Mouse (Mus musculus): ENCODE measurements at regions not wholly inside any gene's neighbourhood (a gene's known extent, or its start where the extent isn't known, plus 50 kb on each side); places are given as distances from the start of the nearest gene placed in this dataset.

DNA sequence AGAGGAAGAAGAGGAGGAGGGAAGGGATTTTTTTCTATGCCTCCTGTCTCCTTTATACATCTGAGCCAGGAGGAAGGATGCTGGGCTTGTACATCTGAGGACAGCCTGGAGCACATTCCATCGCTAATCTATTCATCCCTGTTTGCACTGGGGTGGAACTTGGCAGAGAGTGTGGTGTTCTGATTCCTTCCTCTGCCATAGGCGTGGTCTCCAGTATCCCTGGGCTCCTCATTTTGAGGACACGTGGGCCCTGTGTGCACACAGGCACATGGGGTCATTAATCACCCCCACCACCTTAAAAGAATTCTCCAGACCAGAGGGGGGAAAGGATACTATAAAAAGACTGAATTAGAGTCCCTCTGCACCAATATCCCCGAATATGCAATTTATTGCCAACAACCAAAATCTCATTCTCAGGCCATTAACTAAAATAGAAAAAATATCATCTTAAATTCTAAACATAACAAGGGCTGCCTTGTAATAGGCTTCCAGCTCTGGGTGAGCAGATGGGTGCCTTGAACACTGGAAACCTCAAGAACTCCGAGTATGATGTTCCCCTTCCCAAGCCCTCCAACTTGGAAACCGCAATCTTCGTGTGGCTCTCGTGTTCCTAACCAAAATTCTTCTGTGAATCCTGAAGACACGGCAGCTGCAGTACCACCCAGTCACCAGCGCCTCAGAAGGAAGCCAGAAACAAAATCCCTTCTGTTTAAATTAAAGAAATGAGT is 254.7 kb downstream of the Cxcl12 start:
- DNase-seq: peak; percentile 3

DNA sequence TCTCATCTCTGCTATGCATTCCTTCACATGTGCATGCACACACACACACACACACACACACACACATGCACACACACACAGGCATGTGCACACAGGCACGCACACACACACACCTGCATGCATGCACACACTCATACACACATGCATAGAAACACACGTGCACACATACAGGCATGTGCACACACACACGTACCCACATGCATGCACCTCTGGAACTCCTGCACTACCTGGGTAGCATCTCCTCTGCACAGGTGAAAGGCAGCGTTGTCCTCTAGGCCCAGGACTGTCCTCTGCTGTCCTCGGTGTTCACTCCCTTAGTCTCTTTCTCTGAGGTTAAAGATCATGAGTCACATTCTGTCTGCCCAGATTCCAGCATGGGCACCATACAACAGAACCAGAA is 258.0 kb downstream of the Cxcl12 start:
- DNase-seq: peak; percentile 1

DNA sequence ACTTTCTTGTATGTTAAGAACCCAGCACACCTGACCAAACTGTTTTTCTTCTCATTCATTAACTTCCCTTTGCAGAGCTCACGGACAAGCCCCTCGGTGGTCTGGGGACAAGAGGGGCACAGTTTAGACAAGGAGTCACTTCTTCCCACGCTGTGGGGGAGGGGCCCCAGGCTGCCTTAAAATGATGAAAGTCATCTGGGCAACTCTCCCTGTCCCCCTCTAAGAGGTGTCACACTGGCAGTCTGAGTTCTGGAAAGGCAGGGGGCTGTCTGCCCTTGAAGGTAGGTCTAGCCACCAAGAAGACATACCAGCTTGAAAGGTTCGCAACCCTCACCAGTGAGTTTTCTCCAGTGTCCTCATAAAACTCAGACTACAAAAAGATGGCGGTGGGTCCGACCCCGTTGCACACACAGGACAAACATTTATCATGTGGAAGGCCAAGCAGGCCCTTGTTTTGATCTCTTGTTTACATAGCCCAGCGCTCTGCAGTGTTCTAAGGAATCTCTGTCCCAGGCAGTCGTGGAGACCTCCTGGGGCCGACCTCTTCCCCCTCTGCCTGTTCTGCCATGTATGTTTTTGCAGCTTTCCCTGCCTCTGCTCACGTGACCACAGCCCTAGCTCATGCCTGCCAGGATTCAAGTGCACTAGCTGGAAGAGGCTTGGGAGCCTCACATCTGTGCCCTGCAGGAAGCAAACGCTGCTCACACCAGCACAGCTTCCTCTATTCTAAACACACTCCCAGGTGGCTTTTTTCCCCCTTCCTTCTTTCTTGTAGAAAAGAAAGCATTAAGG is 259.2 kb downstream of the Cxcl12 start:
- no peak for DNase-seq

DNA sequence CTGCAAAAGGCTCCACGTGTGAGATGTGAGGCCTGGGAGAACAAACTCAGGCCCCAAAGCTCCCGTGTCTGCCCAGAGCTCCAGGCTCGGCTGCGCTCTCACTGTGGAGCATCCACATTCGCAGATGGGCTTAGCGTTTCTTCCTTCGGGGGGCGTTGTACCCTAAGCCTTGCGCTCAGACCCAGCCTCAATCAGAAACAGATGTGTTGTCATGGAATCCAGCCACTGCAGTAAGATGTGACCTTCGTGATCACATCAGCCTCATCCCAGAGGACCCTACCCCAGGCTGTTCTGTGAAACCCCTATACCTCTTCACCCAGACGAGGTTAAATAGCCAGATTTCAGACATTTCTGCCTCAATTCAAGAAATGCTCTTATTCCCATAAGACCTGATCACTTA is 260.1 kb downstream of the Cxcl12 start:
- no peak for DNase-seq

DNA sequence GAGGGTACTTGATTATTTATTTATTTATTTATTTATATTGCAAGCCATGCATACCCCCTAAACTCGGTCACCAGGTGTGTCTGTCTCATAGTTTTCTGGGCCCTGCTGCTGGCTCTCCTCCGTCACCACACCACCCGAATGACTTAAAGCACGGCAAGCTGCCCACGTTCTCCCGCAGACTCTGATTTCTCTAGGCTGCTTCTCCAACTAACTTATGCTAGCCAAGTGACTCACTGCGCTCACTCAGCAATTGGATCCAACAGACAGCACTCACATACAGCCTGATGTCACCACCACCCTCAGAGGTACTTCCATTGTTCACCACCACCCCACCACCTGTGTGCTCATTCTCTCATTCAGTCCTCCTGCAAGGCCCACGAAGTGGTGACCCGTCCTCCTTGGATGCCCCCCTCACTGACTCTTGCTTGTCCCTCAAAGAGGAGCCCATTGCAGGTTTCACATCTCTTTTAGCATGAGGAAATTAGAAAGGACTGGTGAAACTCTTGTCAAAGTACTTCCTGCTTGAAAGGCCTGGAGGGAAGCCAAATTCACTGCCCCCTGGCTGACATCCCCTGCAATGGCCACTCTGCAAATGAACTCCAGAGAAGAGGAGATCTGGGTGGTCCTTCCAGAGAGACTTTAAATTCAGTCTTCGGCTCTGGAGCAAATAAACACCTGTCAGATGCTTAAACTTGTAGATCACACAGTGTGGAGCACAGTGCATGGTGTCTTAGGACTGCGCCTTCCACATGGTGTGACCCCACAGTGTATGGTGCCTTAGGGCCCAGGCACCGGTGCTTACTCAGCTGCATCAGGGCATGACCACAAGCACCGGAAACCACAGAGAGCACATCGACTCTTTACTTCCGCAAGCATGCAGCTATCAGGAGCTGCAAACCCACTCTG is 262.8 kb downstream of the Cxcl12 start:
- peak; percentile 26 for DNase-seq

DNA sequence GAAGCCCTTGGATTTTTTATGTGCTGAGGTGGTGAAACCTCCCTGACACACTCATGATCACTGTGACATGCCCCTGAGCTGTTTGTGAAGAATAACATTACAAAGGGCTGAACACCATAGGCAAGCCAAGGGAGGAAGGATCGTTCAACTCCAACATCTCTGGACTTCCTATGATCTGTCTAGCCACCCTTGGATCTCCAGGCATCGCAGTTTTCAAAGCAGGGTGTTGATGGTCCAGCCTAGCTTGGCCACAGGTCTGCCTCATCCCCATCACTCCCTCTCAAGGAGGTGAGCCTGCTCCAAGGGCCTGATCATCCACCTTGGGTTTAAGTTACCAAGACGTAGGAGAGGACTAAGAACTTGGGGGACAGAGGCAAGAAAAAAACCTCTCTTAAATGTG is 268.5 kb downstream of the Cxcl12 start:
- no peak for DNase-seq

DNA sequence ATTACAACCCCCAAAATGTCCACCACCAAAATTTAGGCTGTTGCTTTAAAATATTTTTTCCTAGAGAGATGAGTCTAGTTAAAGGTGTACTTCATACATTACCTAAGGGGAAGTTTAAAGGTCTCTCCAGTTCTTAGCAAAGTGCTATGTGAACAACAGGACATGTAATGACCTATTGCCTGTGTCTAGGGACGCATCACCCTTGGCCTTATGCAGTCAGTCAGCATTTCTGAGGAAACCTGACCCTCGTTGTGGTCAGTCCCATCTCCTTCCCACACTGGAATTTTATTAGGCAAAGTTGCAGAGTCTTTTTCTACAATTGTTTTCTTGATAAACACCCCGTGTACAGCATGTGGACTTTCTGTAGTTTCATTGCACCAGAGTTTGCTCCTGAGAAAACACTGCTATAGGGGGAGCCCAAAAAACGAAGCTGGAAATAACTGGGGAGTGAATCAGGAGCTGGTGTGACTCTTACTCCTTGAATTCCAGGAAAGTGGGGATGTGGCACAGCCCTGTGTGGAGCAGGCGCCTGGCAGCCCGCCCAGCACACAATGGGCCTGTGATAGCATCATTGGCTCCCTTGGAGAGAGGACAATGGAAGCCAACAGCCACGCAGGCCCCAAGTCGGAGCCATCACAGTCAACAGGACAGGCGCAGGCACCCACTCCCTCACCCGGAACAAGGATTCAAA is 269.2 kb downstream of the Cxcl12 start:
- peak; percentile 59 for DNase-seq

DNA sequence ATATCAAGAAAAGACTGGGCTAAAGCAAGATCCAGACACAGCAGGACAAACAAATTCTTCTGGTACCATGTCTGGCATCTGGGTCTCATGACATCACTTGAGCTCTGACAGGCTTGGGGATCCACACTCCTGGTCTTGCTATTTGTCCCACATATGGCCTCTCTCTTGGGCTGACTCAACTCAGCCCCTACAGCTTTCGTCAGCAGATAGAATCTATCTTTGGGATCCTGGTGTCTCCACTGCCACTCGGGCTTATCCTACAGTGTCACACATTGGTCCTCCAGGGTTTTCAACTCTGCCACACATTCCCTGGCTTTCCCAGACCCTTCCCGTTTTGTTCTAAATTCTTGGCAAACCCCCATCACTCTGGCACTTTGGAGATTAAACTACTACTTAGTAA is 280.3 kb downstream of the Cxcl12 start:
- DNase-seq: no peak

DNA sequence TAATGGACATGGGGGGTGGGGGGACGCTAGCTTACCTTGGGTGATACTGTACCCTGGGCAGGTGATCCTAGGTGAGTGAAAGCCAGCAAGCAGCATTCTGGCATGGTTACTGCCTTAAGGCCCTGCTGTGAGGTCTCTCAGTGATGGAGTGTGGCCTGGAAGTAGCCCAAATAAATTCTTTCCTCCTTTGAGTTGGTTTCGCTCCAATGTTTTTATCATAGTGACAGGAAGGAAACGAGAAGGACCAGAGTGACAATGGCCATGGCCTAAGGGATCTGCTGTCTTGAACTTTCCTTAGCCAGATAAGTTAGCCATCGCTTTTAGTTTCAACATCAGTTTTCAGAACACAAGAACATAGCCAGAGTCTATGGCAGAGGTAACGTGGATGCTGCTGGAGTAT is 282.7 kb downstream of the Cxcl12 start:
- DNase-seq: no peak

DNA sequence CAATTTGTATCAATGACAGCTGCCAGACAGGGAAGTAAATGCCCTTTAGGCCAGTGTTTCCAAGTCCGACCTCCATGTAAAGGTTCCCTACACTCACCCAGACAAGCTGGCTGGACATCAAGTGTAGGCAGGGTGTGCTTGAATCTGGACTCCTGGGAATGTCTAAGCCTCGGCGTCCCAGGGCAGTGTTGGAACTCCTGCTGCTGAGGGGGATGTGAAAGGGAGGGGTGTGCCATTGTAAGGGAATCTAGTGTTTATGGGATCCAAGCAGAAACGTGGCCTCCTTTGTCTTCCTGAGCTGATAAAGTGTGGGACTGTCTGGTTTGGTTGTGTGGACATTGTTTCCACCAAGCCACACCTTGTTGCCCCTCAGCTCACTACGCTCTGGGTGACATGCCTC is 291.9 kb downstream of the Cxcl12 start:
- no peak for DNase-seq

DNA sequence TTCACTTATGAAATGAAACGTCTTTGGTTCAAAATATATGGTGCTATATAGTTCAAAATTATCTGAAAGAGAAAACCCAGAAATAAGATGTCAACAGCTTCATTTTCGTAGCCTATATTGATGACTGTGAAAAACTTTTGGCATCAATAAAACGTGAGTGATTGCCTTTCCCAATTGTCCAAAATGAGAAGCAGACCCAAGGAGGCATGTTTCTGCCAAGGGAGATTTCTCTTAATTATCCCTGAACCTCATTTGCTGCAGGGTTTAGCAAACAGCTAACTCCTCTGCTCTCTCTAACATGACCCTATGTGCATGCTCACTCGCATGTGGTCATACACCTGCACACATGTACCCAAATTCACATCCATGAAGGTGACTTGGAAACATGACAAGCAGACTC is 296.8 kb downstream of the Cxcl12 start:
- no peak for DNase-seq

DNA sequence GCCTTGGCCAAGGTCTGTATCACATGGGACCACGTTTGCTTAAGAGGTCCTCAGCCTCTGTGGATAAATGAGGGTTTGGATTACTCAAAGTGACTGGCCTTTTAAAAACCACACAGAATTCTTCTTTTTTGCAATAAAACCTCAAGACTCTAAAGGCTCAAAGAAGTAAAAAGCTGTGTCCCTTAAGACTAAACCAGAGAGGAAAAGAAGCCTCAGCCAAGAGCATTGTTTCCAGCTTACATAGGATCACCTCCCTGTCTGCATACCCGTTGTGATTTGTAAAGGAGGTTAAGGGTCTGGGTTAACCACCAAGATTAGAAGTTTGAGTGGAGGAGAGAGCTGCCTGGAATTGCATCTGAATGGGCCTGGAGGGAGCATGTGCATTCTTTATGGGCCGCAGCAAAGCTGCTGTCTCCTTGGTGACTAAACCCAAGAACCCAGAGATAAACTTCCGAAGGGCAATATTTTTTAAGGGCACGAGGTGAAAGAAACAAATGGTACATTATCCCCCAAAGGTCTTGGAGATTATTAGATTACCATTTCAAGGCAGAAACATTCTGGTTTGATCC is 297.4 kb downstream of the Cxcl12 start:
- DNase-seq: no peak

DNA sequence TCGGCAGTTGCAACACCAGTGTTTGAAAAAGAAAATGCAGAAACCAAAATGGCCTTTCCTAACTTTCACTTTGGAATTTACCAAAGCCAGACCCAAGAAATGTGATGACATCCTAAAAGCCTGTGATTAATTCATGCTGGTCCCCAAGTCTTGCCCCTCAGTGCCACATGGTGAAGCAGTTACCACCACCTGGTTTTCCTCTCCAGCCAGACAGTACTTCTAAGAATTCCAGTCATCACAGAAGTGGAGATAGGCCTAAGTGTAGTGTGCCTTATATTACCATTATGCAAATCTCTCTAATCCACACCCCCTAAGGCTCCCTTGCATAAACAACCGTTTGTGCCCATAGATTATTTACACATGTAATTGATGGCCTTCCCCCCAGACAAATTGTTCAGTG is 311.0 kb downstream of the Cxcl12 start:
- no peak for DNase-seq

DNA sequence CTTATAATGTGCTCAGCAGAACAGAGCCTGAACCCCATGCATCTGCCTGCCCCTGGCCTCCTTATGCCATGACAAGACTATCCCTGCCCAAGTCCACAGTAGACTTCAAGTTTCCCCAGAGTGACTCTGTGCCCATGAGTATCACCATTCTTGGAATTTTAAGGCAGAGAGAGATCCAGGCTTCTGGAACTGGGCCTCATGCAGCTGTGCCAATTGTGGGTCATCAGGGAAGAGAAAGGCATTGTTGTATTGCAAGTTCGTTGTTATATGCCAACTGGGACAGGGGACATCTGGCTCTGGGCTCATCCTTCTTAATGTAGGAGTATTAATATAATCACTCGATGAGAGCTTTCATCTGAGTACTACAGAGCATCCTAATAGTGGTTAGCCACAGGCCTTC is 312.1 kb downstream of the Cxcl12 start:
- no peak for DNase-seq

DNA sequence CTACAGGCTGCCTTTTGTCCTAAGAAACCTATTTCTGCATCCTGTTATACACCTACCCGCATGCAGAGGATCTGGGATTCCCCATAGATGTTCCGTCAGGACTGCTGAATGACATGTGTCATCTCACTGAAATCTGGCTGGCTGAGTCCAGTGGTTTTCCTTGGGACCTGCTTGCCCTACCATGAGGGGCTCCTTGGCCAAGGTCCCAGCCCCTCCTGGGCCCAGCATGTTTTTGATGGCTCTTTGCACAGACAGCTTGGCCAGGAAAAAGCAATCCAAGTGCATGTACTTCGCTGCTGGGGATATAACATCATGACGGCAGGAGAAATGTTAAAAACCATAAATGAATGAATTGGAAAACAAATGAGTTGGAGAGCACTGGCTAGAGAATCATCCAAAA is 320.8 kb downstream of the Cxcl12 start:
- DNase-seq: no peak

DNA sequence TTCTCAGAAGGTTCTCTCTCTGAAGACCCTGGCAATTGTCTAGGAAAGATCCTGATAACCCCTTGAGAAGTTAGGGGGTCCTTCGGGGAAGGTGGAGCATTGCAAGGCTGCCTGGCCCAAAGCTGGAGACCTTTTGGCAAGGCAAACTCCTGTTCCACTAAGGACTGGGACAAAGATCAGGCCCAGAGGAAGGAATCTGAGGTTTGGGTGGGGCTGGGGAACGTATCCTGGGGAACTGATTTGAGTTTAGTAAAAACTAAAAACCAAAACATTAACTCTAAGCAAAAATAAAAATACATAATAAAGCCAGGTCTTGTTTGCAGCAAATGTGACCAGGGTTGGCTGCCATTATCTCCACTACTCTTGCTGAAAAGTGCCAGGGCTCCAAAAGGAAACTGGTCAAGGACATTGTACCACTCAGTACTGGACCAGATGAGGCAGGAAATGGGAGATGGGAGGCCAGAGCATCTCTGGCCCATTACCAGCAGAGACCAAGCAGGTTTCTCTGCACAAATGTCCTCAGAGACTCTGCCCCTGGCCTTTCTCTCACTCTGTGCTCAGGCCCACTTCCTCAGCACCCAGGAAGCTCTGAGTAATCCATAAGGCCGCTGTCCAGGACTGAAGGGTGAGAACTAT is 321.5 kb downstream of the Cxcl12 start:
- DNase-seq: no peak

DNA sequence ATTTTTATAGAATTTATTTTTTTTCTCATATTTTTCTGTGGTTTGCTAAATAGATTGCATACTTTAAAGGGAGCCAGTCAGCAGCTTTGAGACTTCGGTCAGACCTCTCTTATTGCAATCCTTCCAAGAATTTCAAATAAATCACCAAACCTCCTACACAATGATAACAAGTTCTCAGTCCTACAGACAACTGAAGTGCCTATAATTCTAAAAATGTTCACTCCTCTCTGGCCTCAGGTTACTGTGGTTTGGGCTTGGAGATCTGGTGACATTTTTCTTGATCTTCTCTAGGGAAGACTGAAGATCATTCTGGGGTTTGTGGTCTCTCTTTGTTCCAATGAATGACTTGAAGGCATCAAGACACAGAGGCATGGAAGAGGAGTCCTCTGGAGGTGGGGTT is 326.6 kb downstream of the Cxcl12 start:
- no peak for DNase-seq

DNA sequence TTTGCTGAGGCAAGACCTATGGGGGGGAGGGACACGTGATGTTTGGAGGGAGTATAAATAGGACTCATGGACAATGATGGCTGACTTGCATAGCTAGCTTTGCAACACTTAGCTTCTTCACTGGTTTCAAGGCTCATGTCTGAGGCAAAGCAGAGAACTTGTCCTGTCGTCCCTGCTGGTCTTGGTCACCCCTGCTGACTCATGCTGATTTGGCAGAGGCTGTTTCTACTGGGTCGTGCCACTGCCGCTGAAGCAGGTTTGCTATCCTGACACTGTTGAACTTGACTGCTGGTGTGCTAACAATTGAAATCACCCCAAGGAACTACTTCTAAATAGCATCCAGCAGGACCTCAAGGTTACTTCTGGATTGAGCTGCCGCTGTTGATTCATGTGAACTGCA is 329.0 kb downstream of the Cxcl12 start:
- no peak for DNase-seq

DNA sequence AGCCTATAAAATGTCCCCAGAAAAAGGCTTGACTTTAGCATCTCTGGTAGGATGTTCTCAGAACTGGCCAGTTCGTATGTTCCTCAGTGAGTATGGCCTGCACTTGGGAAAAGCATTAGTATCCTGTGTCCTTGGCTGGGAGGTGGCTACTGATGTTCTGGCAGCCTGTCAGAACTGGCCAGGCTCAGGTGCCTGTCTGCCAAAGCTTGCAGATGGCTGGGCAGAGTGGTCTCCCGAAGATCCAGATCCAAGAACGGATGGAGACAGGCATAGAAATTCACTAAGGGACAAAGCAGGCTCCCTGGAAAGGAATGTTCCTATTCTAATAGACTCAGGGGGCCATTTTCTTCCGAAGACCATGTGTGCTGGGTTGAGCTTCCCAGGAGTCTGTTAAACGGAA is 329.6 kb downstream of the Cxcl12 start:
- peak; percentile 17 for DNase-seq

DNA sequence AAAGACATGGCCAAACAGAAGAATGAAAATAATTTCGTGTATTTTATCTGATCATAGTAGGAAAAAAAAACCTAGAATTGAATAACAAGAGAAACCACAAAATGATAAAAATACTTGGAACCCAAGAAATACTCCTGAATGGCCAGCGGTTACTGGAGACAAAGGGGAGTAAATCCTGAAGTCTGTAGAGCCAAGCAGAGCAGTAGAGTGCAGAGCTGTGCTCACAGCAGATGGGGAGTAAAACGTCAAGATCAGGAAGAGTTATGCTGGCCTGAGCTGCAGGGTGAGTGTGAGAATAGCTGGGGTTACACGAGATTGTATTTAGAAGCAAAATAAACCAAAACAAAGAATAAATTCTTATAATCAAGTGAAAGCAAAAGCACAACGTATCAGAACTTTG is 334.0 kb downstream of the Cxcl12 start:
- no peak for DNase-seq

DNA sequence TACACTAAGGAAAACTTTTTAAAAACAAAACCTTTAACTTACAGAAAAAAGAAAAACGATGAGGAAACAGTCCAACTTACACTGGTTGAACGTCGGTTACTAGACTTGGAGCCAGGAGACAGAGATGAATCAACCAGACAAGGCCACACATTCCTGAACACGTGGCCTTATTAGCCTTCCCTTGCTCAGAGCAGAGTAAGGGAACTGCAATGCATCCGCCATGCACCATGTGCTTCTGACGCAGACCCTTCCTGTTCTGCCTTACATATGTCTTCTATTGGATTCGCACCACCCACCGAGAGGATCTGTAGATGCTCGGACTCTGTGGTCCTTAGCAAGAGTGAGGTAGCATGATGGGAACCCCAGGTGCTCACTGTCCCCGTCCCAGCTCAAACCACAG is 336.2 kb upstream of the Zfp637 start:
- no peak for DNase-seq

DNA sequence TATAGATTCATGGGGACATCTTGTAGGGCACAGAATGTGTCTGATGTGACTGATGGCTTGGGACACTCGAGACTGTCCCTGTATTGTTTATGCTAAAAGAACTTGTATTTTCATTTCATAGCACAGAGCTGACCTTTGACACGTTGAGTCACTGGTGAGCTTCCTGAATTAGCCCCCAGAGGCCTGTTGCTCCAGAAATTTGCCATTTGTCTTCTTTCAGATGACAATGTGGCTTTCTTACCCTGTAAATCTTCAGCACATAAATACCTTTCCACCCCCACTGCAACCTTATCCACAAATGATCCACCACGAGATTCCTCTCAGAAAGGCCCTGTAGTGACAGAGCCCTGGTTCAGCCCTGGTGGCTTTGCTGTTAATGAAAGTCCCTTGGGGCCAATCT is 335.5 kb upstream of the Zfp637 start:
- DNase-seq: no peak

Data from gastrocnemius, postnatal 10 days (tissue).